24 mouse cellular contexts compared by ENCODE assay signal in genomic region chr4:47035536-47035935, GRCm38 (mm10). TPM values are rescaled to one million over a fixed set of nuclear protein-coding genes. Genes with fewer than 3 reads are reported as not detected.
DNase-seq lines count a peak whose midpoint lies in the region; ATAC-seq lines count a peak whose summit lies in the region.
"Had no signal": no experiment of that assay in that cellular context is flagged by ENCODE, and none has a peak within 500 bp of the region (broad histone marks: within the 10 kb centered on the region; RNA-seq: fewer than 3 reads in every experiment).

No protein-coding gene starts in this region.

- WGBS in hindbrain, embryonic 15.5 days: 69% methylated on average over 14 of the region's 14 CpGs
- 71% methylated on average over 14 of the region's 14 CpGs for WGBS in hindbrain, embryonic 10.5 days
- WGBS in midbrain, embryonic 10.5 days: 66% methylated on average over 14 of the region's 14 CpGs
- 64% methylated on average over 14 of the region's 14 CpGs for WGBS in midbrain, embryonic 11.5 days

- ATAC-seq in hindbrain, embryonic 15.5 days (ENCODE audit: low FRiP score, low read depth): peak; percentile 27; the same call in 1 of the 2 replicates
- ATAC-seq in midbrain, embryonic 11.5 days (ENCODE audit: low FRiP score): no peak
- 0 out of 2 replicates have a peak, but pooled peaks have one; percentile 39 for ATAC-seq in granulocyte monocyte progenitor cell, adult 5-6 weeks (replicated peaks; ENCODE audit: poor library complexity, severe bottlenecking)
- ATAC-seq: activated CD4-positive, CD25-positive, alpha-beta regulatory T cell, adult 4 months; forebrain, embryonic 15.5 days had no signal

- no peaks in the 10 kb centered on the region for H3K27me3 ChIP-seq in hindbrain, embryonic 15.5 days
- no peaks in the 10 kb centered on the region for H3K27me3 ChIP-seq in hindbrain, embryonic 10.5 days (ENCODE audit: insufficient read depth, poor library complexity, severe bottlenecking)
- no peaks in the 10 kb centered on the region for H3K27me3 ChIP-seq in midbrain, embryonic 10.5 days (ENCODE audit: low read depth, poor library complexity, severe bottlenecking)
- H3K27me3 ChIP-seq in midbrain, embryonic 11.5 days (ENCODE audit: control insufficient read depth, insufficient read depth, low read length): no peaks in the 10 kb centered on the region
- H3K27me3 ChIP-seq: forebrain, embryonic 15.5 days had no signal

- H3K4me2 ChIP-seq in hindbrain, embryonic 15.5 days: no peak overlapping the region
- no peak overlapping the region for H3K4me2 ChIP-seq in midbrain, embryonic 11.5 days
- H3K4me2 ChIP-seq: forebrain, embryonic 15.5 days; heart, embryonic 13.5 days had no signal

- DNase-seq in hindbrain, embryonic 10.5 days (ENCODE audit: low spot score): no peak
- no peak for DNase-seq in midbrain, embryonic 10.5 days (ENCODE audit: low spot score)
- DNase-seq in midbrain, embryonic 11.5 days (ENCODE audit: low spot score, missing footprints): no peak
- DNase-seq in retina, postnatal 1 day: peak; percentile 57
- DNase-seq in cerebellum, postnatal 10 days: no peak
- DNase-seq: adrenal gland, postnatal 10 days; cerebellum, adult 8-10 months; gastrocnemius, postnatal 25 days; heart, adult 2 months; heart, postnatal 36 days; kidney, adult 2 months; layer of hippocampus, postnatal 36 days; lung, adult 2 months; thymus, postnatal 25 days had no signal

- no peak overlapping the region for H3K4me3 ChIP-seq in hindbrain, embryonic 15.5 days
- no peak overlapping the region for H3K4me3 ChIP-seq in hindbrain, embryonic 10.5 days
- H3K4me3 ChIP-seq in midbrain, embryonic 10.5 days: no peak overlapping the region
- no peak overlapping the region for H3K4me3 ChIP-seq in midbrain, embryonic 11.5 days (ENCODE audit: low read depth, low read length)
- H3K4me3 ChIP-seq: forebrain, embryonic 15.5 days; heart, adult 2 months; heart, embryonic 13.5 days had no signal

- H3K9me3 ChIP-seq in hindbrain, embryonic 15.5 days: no peaks in the 10 kb centered on the region
- no peaks in the 10 kb centered on the region for H3K9me3 ChIP-seq in hindbrain, embryonic 10.5 days
- H3K9me3 ChIP-seq in midbrain, embryonic 10.5 days (replicated peaks): no peaks in the 10 kb centered on the region
- no peaks in the 10 kb centered on the region for H3K9me3 ChIP-seq in midbrain, embryonic 11.5 days (ENCODE audit: control insufficient read depth, low read length)
- H3K9me3 ChIP-seq: forebrain, embryonic 15.5 days; heart, embryonic 13.5 days had no signal

- H3K36me3 ChIP-seq in hindbrain, embryonic 15.5 days: peaks cover 6% of the 10 kb centered on the region; the same call in 1 of the 2 replicates
- H3K36me3 ChIP-seq in hindbrain, embryonic 10.5 days: peaks cover 21% of the 10 kb centered on the region
- H3K36me3 ChIP-seq in midbrain, embryonic 10.5 days: peaks cover 22% of the 10 kb centered on the region
- no peaks in the 10 kb centered on the region for H3K36me3 ChIP-seq in midbrain, embryonic 11.5 days (ENCODE audit: control insufficient read depth, insufficient read depth, low read length)

- no peak overlapping the region for H3K27ac ChIP-seq in hindbrain, embryonic 15.5 days (replicated peaks)
- H3K27ac ChIP-seq in hindbrain, embryonic 10.5 days: no peak overlapping the region; the same call in 1 of the 2 replicates
- H3K27ac ChIP-seq in midbrain, embryonic 10.5 days (replicated peaks): 0 out of 2 replicates have a peak overlapping the region, but pooled peaks have one; percentile 33
- no peak overlapping the region for H3K27ac ChIP-seq in midbrain, embryonic 11.5 days (ENCODE audit: low read depth, low read length)
- H3K27ac ChIP-seq: forebrain, embryonic 15.5 days; heart, adult 2 months; heart, embryonic 13.5 days had no signal

- no peak overlapping the region for H3K9ac ChIP-seq in hindbrain, embryonic 15.5 days
- no peak overlapping the region for H3K9ac ChIP-seq in midbrain, embryonic 11.5 days (ENCODE audit: low read length)
- H3K9ac ChIP-seq: forebrain, embryonic 15.5 days; heart, embryonic 13.5 days had no signal

- peaks cover 11% of the 10 kb centered on the region for H3K4me1 ChIP-seq in hindbrain, embryonic 15.5 days (replicated peaks)
- peaks cover 23% of the 10 kb centered on the region for H3K4me1 ChIP-seq in hindbrain, embryonic 10.5 days (replicated peaks)
- H3K4me1 ChIP-seq in midbrain, embryonic 10.5 days: peaks cover 18% of the 10 kb centered on the region
- peaks cover 2% of the 10 kb centered on the region; the same call in 1 of the 2 replicates for H3K4me1 ChIP-seq in midbrain, embryonic 11.5 days (ENCODE audit: control insufficient read depth, insufficient read depth, low read length)
- H3K4me1 ChIP-seq: forebrain, embryonic 15.5 days had no signal

RNA-seq across cellular contexts. Expression of gene Anks6, which starts 21.7 kb away (rescaled TPM):
- 3.7 and 5.1 TPM in 2 replicates for polyA plus RNA-seq in hindbrain, embryonic 15.5 days (2015; fragmentation: Nextera tagmentation; extraction: Ambion mirVana)
- 3.8 and 4.1 TPM in 2 replicates for polyA plus RNA-seq in hindbrain, embryonic 10.5 days (2016; fragmentation: Nextera tagmentation; extraction: Ambion mirVana)
- 2.9 and 3.3 TPM in 2 replicates for polyA plus RNA-seq in midbrain, embryonic 10.5 days (2016; fragmentation: Nextera tagmentation; extraction: Ambion mirVana)
- 2.0 and 3.2 TPM in 2 replicates for polyA plus RNA-seq in midbrain, embryonic 11.5 days (2014; fragmentation: Nextera tagmentation; extraction: Ambion mirVana)
- not detected in 2 replicates for total RNA-seq in granulocyte monocyte progenitor cell, adult 5-6 weeks (2014; fragmentation: Nextera tagmentation)
- total RNA-seq in granulocyte monocyte progenitor cell, adult 5-6 weeks (2017): not detected in 2 replicates
- total RNA-seq: MEL had no signal
- polyA plus RNA-seq: activated CD4-positive, CD25-positive, alpha-beta regulatory T cell, adult 4 months had no signal

RNA-seq across cellular contexts. Expression of gene Gabbr2, which starts 43.9 kb away (rescaled TPM):
- 14.7 and 17.2 TPM in 2 replicates for polyA plus RNA-seq in hindbrain, embryonic 15.5 days (2015; fragmentation: Nextera tagmentation; extraction: Ambion mirVana)
- 0.24 and 0.27 TPM in 2 replicates for polyA plus RNA-seq in hindbrain, embryonic 10.5 days (2016; fragmentation: Nextera tagmentation; extraction: Ambion mirVana)
- polyA plus RNA-seq in midbrain, embryonic 10.5 days (2016; fragmentation: Nextera tagmentation; extraction: Ambion mirVana): 0.12 and 0.25 TPM in 2 replicates
- 0.38 and 0.39 TPM in 2 replicates for polyA plus RNA-seq in midbrain, embryonic 11.5 days (2014; fragmentation: Nextera tagmentation; extraction: Ambion mirVana)
- not detected in 2 replicates for total RNA-seq in granulocyte monocyte progenitor cell, adult 5-6 weeks (2014; fragmentation: Nextera tagmentation)
- not detected in 2 replicates for total RNA-seq in granulocyte monocyte progenitor cell, adult 5-6 weeks (2017)
- total RNA-seq: heart, postnatal 36 days; megakaryocyte, adult 5-6 weeks; MEL; monocyte, adult 5-6 weeks had no signal
- polyA plus RNA-seq: C2C12; lung, adult 2 months; spleen, adult 2 months had no signal

RNA-seq across cellular contexts. Expression of gene Galnt12, which starts 56.2 kb away (rescaled TPM):
- 1.0 and 1.5 TPM in 2 replicates for polyA plus RNA-seq in hindbrain, embryonic 15.5 days (2015; fragmentation: Nextera tagmentation; extraction: Ambion mirVana)
- polyA plus RNA-seq in hindbrain, embryonic 10.5 days (2016; fragmentation: Nextera tagmentation; extraction: Ambion mirVana): 2.5 and 3.6 TPM in 2 replicates
- polyA plus RNA-seq in midbrain, embryonic 10.5 days (2016; fragmentation: Nextera tagmentation; extraction: Ambion mirVana): 6.5 and 7.8 TPM in 2 replicates
- polyA plus RNA-seq in midbrain, embryonic 11.5 days (2014; fragmentation: Nextera tagmentation; extraction: Ambion mirVana): 4.6 and 6.1 TPM in 2 replicates
- 1.7 TPM in 1 of 2 replicates, not detected in the other for total RNA-seq in granulocyte monocyte progenitor cell, adult 5-6 weeks (2014; fragmentation: Nextera tagmentation)
- total RNA-seq in granulocyte monocyte progenitor cell, adult 5-6 weeks (2017): 0.82 and 0.98 TPM in 2 replicates
- total RNA-seq: MEL had no signal

Comparison
In these comparisons a context has a peak if more than half of its experiments do, and no peak if none do; other contexts are left out.
1. RNA of gene Gabbr2, which starts 43.9 kb away (polyA plus RNA-seq): 14.7 to 17.2 TPM in hindbrain, embryonic 15.5 days; 0.38 to 0.39 TPM in midbrain, embryonic 11.5 days, 0.24 to 0.27 TPM in hindbrain, embryonic 10.5 days and 0.12 to 0.25 TPM in midbrain, embryonic 10.5 days; every median in the first group is over 10 times any median in the second.